17 mouse cellular contexts compared by ENCODE assay signal in genomic region chr10:89424217-89424616, GRCm38 (mm10).
"Had no signal": no experiment of that assay in that cellular context is flagged by ENCODE, and none has a peak within 500 bp of the region (broad histone marks: within the 10 kb centered on the region; RNA-seq: fewer than 3 reads in every experiment).

No protein-coding gene starts in this region.

- H3K4me1 ChIP-seq: midbrain, embryonic 10.5 days; midbrain, embryonic 12.5 days; neural tube, embryonic 13.5 days; neural tube, embryonic 15.5 days; stomach, embryonic 15.5 days had no signal

- DNase-seq: lung, adult 18-20 months; lung, embryonic 14.5 days; lung, postnatal 10 days; lung, postnatal 4 days; midbrain, embryonic 14.5 days; retina, postnatal 1 day; right cerebral cortex, adult 18-20 months; right cerebral cortex, postnatal 25 days; right cerebral cortex, postnatal 4 days; spleen, adult 18-20 months had no signal

- H3K27me3 ChIP-seq: neural tube, embryonic 13.5 days; neural tube, embryonic 15.5 days; stomach, embryonic 15.5 days had no signal

- H3K36me3 ChIP-seq: neural tube, embryonic 15.5 days had no signal

- H3K4me2 ChIP-seq: lung, embryonic 14.5 days; midbrain, embryonic 12.5 days; neural tube, embryonic 13.5 days; neural tube, embryonic 15.5 days; stomach, embryonic 15.5 days had no signal

- H3K9ac ChIP-seq: liver, embryonic 14.5 days; lung, embryonic 14.5 days; midbrain, embryonic 12.5 days; neural tube, embryonic 13.5 days; neural tube, embryonic 15.5 days; stomach, embryonic 15.5 days had no signal

- H3K27ac ChIP-seq: liver, embryonic 14.5 days; midbrain, embryonic 10.5 days; midbrain, embryonic 12.5 days; neural tube, embryonic 13.5 days; neural tube, embryonic 15.5 days; stomach, embryonic 15.5 days had no signal

- H3K4me3 ChIP-seq: midbrain, embryonic 10.5 days; midbrain, embryonic 12.5 days; myocyte; neural tube, embryonic 13.5 days; neural tube, embryonic 15.5 days; stomach, embryonic 15.5 days had no signal

- H3K9me3 ChIP-seq: midbrain, embryonic 10.5 days; midbrain, embryonic 12.5 days; neural tube, embryonic 13.5 days; neural tube, embryonic 15.5 days; stomach, embryonic 15.5 days had no signal
